Mouse (Mus musculus): Measurements from ENCODE around the gene Tmed6. TPM values are rescaled to one million over a fixed set of nuclear protein-coding genes. Genes with fewer than 3 reads are reported as not detected.
"Not testable (repeated sequence)": the region's sequence is repeated elsewhere in the genome, so short reads cannot be mapped to it uniquely, and the experiment has no call there.

The Tmed6 gene
- not detected in 2 replicates for total RNA-seq (2014; fragmentation: Nextera tagmentation)
- not detected in 2 replicates for total RNA-seq (2017)

DNA sequence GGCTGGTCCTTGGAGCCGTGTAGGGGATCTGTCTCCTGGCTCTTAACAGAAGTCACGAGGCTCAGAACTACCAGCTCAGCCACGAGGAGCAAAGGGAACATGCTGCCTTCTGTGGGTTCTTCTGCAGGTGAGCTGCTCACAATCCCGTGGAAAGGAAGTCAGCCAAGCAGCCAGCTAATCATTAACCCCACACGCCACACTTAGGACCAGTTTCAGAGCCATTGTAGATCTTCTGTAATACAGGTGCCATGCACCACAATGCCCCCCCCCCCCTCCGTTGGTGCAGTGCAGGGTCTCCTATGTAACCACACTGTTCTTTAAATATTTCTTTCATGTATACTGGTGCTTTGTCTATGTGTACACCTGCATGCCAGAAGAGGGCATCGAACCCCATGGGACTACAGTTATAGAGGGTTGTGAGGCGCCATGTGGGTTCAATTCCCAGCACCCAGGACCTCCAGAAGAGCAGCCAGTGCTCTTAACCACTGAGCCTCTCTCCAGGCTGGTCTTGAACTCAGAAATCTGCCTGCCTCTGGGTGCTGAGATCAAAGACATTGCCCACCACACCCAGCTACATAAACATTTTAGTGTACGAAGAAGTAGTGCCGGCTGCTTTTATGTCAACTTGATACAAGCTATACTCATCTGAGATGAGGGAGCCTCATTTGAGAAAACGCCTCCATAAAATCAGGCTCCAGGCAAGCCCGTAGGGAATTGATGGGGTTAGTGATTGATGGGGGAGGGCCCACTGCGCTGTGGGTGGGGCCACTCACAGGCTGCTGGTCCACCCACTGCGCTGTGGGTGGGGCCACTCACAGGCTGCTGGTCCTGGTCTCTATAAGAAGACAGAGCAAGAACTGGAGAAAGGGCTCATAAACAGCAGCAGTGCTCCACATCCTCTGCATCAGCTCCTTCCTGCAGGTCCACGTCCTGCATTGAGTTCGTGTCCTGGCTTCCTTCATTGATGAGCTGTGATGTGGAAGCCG lies at the start of gene Tmed6:
Gene Tmed6, minus strand, starts transcription at position 134 of the 986 bp plus-strand sequence.
- ATAC-seq (replicated peaks; ENCODE audit: low FRiP score, low TSS enrichment, poor library complexity, severe bottlenecking): peak; percentile 95

DNA sequence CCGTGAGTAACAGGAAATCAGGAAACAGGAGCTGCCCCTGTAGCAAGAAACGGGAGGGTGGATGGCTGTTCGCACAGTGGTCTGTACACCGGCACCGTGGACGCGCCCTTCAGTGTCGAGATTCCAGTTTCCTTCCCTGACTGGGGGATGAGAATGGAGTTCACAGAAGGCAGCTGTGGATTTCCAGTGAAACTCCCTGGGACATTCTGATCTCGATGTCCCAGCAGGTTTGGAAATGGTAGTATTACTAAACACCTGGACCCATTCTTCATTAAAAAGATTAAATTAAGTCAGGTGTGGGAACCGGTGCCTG lies 49.5 kb upstream of the Tmed6 start:
- ATAC-seq (replicated peaks; ENCODE audit: low FRiP score, low TSS enrichment, poor library complexity, severe bottlenecking): no peak

DNA sequence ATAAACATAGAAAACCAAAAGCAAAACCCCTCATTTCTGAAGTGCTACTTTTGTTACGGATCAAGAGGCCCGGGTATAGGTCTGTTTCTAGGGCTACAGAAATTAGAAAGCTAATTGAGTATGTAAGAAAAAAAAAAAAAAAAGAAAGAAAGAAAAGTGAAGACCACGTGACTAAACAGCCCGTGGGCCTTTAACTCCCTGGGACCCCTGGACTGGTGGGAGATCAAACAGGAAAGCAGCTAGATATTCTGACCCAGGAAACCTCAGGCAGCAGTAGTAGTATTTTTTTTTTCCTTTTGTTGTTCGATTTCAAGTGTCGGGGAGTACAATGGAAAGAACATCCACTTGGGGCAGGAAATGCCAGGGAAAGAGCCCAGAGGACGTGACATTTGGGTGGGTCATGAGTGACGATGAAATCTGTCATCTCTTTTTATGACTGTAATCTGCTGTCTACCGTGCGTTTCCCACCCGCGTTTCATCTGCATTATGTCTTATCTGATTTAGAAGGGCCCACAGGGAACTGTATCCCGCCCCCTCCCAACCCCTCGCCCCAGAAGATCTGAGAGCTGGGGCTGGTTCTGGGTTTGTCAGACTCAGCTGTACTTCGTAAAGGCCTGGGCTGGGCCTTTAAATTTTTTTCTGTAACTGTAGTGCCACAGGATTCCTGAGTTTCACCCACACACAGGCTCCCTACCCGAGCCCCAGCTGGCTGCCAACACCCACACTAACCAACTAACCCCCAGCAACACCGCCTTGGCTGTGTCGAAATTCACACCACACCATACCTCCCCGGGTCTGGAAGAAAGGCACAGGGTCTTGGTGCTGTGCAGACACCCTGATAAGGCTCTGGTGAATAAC lies 48.9 kb upstream of the Tmed6 start:
- peak; percentile 36 for ATAC-seq (replicated peaks; ENCODE audit: low FRiP score, low TSS enrichment, poor library complexity, severe bottlenecking)

DNA sequence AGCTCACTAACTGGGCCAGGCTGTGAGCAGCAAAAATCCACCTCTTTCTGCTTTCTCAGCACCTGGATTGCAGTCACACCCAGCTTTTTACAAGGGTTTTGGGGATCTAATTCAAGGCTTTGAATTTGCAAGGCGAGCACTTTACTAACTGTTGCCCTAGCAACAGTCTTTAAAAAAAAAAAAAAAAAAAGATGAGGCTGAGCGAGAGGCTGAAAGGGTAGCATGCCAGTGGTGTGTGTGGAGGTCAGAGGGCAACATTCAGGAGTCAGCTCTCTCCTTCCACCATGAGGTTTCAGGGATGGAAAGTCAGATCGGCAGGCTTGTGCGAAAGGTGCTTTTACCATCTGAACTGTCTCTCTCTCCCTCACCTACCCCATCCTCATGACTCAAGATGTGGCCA lies 47.8 kb upstream of the Tmed6 start:
- ATAC-seq (replicated peaks; ENCODE audit: low FRiP score, low TSS enrichment, poor library complexity, severe bottlenecking): no peak

DNA sequence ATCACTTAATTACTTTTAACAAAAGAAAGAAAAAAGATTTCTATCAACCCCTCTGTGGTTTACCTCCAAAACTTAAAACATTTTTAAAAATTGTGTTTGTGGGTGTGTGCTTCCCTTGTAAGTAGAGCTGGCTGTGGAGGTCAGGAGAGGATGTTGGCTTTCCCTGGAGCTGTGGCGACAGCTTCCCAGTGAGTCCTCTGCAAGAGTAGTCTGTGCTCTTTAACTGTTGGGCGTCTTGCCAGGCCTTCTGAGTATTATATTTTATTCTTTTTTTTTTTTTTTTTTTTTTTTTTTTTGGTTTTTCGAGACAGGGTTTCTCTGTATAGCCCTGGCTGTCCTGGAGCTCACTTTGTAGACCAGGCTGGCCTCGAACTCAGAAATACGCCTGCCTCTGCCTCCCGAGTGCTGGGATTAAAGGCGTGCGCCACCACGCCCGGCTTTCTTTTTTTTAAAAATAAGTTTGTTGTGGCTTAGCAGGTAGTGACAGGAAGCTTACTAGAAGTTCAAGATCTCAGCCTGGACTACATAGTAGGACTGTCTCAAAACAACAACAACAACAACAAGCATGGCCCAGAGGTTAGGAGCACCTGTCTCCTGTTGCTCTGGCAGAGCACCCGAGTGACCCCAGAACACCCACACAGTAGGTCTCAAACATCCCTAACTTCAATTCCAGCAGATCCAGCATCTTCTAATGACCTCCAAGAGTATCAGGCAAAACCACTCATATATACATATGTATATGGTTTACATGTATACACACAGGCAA lies 46.1 kb upstream of the Tmed6 start:
- ATAC-seq (replicated peaks; ENCODE audit: low FRiP score, low TSS enrichment, poor library complexity, severe bottlenecking): no peak

DNA sequence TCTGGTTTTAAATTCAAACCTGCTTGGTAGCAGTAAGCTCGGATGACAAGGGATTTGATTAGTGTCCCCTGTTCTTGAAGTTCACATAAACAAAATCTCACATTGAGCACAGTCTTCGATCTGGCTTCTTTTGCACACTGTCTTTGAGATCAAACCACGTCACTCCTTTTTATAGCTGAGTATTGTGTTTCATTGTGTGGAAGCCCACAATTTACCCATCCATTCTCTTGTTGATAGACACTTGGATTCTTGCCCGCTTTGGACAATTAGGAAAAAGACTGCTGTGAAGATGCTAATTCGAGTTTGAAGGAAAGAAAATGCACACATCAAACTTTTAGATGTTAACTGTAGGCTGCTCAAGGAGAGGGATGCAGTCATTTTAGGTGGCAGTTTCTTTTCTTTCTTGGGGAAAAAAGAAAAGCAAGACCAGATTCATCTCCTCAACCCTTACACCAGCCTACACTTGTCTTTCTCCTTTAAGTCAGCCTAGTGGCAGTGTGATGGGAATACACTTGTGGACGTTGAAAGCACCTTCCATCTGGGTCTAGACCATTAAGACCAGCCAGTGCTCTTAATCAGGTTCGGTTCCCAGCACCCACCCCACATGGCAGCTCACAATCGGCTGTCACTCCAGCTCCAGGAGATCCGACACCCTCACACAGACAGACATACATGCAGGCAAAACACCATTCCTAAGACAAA lies 45.3 kb upstream of the Tmed6 start:
- ATAC-seq (replicated peaks; ENCODE audit: low FRiP score, low TSS enrichment, poor library complexity, severe bottlenecking): no peak

DNA sequence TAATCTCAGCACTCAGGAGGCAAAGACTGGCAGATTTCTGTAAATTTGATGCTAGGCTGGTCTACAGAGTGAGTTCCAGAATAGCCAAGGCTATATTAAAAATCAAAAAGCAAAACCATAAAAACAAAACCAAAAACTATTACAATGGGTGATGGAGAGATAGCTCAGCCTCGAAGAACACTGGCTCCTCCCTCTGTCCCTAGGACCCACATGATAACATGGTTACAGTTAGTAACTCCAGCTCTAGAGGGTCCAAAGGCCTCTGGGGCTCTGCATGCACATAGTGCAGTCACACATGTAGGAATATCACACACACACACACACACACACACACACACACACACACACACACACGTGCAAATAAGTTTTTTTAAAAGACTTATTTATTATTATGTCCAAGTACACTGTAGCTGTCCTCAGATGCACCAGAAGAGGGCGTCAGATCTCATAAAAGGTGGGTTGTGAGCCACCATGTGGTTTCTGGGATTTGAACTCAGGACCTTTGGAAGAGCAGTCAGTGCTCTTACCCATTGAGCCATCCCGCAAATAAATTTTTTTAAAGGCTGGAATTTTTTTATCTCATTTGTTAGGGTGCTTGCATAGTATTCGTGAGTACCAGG lies 44.5 kb upstream of the Tmed6 start:
- ATAC-seq (replicated peaks; ENCODE audit: low FRiP score, low TSS enrichment, poor library complexity, severe bottlenecking): 0 out of 2 replicates have a peak, but pooled peaks have one; percentile 13

DNA sequence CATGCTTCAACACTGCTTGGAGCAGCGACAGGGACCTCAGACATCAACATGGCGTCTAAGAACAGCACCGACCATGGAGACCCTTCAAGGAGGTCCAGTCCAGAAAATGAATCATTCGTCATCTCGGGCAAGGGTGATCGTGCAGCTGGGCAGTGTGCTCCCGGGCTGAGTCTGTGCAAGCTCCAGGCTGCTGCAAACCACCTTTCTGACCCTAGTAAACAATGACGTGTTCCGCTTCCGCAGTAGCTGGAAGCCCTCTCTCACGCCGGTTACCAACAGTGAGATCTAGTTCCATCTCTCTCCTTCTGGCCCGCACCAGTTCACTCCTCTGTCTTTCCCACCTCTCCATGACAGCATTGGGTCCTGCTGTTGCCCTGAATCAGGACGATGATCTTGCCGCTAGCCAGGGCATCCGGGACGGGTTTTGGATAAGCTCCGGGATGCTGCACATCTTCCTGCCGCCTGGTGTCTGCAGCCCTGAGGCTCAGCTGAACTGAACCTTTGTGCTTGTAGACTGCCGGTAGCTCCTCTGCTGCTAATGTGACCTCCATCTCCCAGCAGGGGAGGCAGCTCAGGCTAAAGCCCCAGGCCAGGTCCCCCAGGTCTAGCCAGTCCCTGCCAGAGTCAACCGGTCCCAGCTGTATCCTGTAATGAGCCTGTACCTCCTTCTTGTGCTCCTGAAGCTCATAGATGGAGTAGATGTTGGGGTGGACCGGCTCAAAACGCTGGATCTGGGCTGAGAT lies 43.7 kb upstream of the Tmed6 start:
- no peak for ATAC-seq (replicated peaks; ENCODE audit: low FRiP score, low TSS enrichment, poor library complexity, severe bottlenecking)

DNA sequence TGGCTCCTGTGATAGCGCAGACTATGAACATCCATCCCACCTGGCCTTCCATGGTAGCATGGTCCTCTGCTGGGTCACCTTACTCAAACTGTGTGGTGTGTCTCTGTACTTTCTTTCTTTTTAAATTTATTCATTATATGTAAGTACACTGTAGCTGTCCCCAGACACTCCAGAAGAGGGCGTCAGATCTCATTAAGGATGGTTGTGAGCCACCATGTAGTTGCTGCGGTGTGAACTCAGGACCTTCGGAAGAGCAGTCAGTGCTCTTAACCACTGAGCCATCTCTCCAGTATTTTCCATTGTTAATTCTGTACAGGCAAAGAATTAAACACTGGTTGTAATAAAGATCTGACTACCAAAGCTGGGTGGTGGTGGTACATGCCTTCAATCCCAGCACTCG lies 42.6 kb upstream of the Tmed6 start:
- not testable (repeated sequence) for ATAC-seq (replicated peaks; ENCODE audit: low FRiP score, low TSS enrichment, poor library complexity, severe bottlenecking)

DNA sequence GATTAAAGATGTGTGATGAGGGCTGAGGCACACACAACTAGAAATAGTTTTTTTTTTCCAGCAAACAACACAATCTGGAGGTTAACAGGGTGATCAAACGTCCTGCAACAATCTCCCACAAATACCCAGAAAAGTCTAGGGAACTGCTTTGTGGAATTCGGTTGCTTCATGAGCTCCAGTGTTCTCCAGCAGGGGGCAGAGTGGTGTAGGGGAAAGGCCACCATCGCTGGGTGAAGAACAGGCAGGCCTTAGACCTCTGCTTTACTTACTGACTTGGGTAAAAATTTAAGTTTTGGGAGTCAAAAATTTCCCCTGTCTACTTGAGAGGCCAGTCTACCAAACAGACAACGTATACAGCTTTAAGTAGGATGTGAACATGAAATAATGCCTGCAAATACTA lies 39.1 kb upstream of the Tmed6 start:
- ATAC-seq (replicated peaks; ENCODE audit: low FRiP score, low TSS enrichment, poor library complexity, severe bottlenecking): peak; percentile 87

DNA sequence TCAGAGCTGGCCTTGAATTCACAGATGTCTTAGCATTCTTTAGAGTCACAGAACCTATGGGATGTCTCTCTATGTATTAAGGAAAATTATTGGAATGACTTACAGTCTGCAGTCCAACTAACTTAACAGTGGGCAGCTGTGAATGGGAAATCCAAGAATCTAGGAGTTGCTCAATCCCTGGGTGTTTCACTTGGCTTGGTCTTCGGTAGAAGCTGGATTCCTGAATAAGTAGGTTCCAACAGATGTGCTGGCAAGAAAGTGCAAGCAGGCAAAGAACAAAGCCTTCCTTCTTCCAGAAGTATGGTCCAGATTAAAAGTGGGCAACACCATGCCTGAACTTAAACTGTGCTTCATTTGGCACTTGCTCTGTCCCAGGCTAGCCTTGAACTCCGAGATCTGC lies 35.2 kb upstream of the Tmed6 start:
- ATAC-seq (replicated peaks; ENCODE audit: low FRiP score, low TSS enrichment, poor library complexity, severe bottlenecking): no peak

DNA sequence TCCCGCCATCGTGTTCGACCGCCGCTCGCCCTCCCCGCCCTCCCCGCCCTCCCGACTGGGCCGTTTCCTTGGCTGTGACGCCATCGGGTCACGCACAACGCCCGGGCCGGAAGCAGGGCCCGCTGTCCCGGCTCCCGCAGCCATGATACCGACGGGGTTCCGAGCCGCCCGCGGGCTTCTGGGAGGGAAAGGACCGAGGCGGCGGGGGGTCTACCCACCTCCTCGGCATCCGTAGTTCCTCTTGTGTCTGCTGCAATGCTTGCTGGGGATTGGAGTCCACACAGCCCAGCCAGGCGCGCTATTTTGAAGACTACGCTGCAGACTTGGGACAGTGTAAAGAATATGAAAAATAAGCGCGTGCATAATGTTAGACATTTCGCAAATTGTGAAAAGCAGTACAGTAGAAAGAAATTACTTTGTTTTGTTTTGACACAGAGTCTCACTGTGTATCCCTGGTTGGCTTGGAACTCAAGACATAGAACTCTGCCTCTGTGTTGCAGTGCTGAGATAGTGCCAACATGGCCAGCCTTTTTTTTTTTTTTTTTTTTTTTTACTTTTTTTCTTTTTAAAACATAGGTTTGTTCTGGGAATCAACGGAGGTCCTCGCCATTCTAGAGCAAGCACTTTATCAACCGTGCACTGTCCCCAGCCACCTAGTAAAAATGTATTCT lies 31.1 kb upstream of the Tmed6 start, which contains the start of gene Terf2:
Gene Terf2, minus strand, starts transcription at position 182 of the 671 bp plus-strand sequence.
- ATAC-seq (replicated peaks; ENCODE audit: low FRiP score, low TSS enrichment, poor library complexity, severe bottlenecking): peak; percentile 90

DNA sequence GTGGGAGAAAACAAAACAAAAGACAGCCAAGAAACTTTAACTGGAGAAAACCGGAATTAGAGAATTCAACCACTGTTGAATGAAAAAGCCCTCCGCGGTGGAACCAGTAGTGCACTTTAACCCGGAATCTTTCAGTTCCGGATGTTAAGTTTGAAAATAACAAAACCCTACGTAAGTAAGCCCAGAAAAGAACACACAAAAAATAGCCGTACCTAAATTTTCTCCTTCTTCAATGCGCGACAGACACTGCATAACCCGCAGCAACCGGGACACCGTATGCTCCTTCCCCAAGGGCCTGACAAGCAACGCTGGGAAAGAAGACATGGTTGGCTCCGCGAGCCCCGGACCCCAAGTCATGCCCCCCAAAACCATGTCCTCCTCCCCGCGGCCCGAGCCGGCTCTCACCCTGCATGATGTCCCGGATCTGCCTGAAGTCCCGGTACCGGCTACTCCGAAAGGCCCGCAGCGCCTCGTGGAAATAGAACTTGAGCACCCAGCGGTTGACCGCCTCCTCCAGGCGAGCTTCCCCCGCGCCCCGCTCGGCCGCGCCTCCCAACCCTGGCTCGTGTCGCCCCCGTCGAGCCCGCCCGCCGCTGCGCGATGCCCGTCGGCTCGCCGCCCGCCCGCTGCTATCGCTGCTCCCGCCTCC lies 30.4 kb upstream of the Tmed6 start:
- peak; percentile 30 for ATAC-seq (replicated peaks; ENCODE audit: low FRiP score, low TSS enrichment, poor library complexity, severe bottlenecking)

DNA sequence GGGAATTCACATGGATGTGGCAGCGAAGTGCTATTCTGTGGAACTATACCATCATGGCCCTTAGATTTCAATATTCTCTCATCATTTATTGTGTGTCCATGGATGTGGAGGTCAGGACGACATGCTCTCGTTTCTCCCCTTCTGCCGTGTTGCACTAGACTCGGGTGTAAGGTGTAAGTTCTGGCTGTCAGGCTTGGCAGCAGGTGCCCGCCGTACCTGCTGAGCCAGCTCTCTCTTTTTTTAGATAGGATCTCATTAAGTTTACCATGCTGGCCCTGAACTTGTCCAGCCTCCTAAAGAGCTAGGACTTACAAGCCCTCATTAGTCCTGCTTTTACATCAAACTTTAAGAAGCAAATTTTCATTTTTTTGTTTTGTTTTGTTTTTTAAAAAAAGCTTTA lies 25.1 kb upstream of the Tmed6 start:
- no peak for ATAC-seq (replicated peaks; ENCODE audit: low FRiP score, low TSS enrichment, poor library complexity, severe bottlenecking)

DNA sequence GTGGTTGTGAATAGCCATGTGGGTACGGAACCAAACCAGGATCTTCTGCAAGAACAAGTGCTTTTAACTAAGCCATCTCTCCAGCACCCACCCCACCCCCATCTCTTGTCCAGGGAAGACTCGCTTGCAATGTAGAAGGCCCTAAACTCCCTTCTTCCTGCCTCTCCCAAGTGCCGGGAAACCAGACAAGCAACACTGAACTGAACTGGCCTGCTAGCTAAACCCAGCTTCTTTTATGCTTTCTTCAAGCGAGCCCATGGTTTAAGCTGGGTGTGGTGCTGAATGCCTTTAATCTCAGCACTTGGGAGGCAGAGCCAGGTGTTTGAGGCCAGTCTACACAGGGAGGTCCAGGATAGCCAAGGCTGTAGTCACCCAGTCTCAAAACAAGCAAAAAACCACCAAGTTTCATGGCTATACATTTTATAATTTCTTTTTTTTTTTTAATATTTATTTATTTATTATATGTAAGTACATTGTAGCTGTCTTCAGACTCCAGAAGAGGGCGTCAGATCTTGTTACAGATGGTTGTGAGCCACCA lies 23.2 kb upstream of the Tmed6 start:
- no peak for ATAC-seq (replicated peaks; ENCODE audit: low FRiP score, low TSS enrichment, poor library complexity, severe bottlenecking)

DNA sequence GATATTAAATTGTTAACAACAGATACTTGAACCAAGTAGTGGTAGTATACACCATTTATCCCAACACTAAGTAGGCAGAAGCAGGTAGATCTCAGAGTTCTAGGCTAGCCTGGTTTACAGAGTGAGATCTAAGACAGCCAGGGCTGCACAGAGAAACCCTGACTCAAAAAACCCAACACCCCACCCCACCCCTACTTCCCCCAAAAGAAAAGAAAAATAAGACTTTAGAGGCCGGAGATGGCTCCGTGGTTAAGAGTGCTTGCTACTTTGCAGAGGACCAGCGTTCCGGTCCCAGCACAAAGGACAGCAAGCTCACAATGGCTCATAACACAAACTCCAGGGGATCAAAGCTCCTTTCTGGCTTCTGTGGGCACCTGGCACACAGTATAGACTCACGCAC lies 20.6 kb upstream of the Tmed6 start:
- ATAC-seq (replicated peaks; ENCODE audit: low FRiP score, low TSS enrichment, poor library complexity, severe bottlenecking): no peak

DNA sequence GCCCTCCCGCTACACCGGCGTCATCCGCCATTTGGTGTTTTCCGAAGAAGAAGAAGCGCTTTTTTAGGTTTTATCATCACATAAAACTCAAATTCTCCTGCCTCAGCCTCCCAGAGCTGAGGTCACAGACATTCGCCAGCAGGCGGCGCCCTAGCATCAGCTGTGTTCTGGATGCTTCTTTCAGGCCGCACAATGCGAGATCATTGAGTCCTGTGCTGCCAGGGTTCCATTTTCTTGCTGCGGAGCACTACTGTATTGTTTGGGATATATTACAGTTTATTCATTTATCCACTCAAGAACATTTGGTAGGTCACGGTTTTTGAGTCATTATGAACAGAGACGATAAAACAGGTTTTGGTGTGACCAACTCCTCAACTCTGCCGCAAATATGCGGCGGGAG lies 19.9 kb upstream of the Tmed6 start:
- peak; percentile 51; the same call in 1 of the 2 replicates for ATAC-seq (replicated peaks; ENCODE audit: low FRiP score, low TSS enrichment, poor library complexity, severe bottlenecking)

Measured in megakaryocyte-erythroid progenitor cell, adult 5-6 weeks (primary cell).